Mouse (Mus musculus): ENCODE measurements around the gene Gm9639. TPM values are rescaled to one million over a fixed set of nuclear protein-coding genes. Genes with fewer than 3 reads are reported as not detected.
"Not testable (repeated sequence)": the region's sequence is repeated elsewhere in the genome, so short reads cannot be mapped to it uniquely, and the experiment has no call there.

The Gm9639 gene
- not detected in 2 replicates for polyA plus RNA-seq (2015; fragmentation: Nextera tagmentation; extraction: Ambion mirVana)

DNA sequence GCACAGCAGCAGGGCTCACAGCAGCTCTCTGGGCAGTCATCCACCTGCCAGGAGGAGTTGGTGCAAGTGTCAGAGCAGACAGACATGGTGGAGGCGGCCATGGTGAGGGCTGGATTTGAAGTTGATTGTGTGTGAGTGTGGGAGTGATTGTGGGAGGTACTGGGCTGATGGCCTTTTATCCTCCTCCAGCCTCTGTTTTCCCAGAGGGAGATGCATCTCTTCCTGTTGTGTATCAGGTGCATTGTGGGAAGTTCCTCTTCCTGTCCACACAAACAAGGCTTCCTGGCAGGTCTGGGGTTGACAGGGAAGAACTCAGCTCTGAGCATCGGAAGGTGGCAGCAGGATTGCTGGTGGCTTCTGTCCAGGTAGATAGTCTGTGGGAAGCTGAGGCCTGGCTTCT, at the start of gene Gm9639:
TSS of gene Gm9639 (minus strand) at position 101 of the 400 bp plus-strand sequence.
- no peak within 1 kb of the TSS for H3K4me3 ChIP-seq
- H3K27ac ChIP-seq: no peak within 1 kb of the TSS
- no peaks in the 10 kb centered on the region for H3K27me3 ChIP-seq
- H3K36me3 ChIP-seq: no peaks in the 10 kb centered on the region
- H3K4me1 ChIP-seq: peaks cover 22% of the 10 kb centered on the region
- ATAC-seq (ENCODE audit: low FRiP score, low read depth): no peak
- WGBS: 53% methylated on average over 2 of the region's 2 CpGs
- no peak within 1 kb of the TSS for H3K9ac ChIP-seq
- H3K9me3 ChIP-seq: no peaks in the 10 kb centered on the region
- H3K4me2 ChIP-seq (replicated peaks): no peak within 1 kb of the TSS

DNA sequence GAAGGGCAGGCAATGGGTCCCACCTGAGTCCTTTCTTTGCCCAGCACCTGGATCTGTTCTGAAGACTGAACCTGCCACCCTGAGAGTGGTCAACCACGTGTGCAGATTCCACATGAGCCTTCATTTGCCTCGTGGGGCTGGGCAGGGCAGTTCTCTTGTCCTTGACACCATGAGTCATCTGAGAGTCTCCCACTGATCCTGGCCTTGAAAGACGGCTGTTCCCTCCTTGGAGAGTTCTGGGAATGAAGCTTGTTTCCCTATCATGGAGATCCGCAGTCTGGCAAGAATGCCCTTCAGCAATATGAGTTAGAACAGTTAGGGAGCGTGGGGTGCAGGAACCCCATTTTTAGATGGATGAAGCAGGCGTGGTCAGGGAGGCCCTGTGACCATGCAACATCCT, 44.1 kb upstream of the Gm9639 start:
- no peak for ATAC-seq (ENCODE audit: low FRiP score, low read depth)

DNA sequence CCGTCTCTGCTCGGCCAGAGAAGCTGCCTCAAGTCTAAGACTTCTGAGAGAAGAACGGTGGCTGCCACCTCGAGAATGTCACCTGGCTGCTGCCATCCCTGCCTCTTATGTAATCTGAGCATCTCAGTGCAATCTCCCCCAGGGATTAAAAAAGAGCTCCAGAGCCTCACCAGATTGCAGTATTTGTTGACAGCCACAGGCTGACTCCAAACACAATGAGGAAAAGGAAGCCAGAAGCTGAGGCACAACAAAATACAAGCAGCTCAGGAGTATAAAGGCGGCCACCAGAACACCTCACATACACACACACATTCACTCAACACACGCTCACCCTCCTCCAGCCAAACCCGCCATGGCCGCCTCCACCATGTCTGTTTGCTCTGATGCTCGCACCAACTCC, 40.8 kb upstream of the Gm9639 start, which contains the start of gene Krtap10-10:
TSS of gene Krtap10-10 (plus strand) at position 301 of the 400 bp plus-strand sequence.
- Histone ChIP-seq H3K9ac (no peak within 1 kb of the TSS), H3K4me3 (no peak within 1 kb of the TSS), H3K4me1 (no peaks in the 10 kb centered on the region), H3K9me3 (no peaks in the 10 kb centered on the region), H3K27ac (no peak within 1 kb of the TSS), H3K4me2 (replicated peaks) (no peak within 1 kb of the TSS), H3K36me3 (no peaks in the 10 kb centered on the region), H3K27me3 (no peaks in the 10 kb centered on the region)
- 67% methylated on average over 9 of the region's 9 CpGs for WGBS
- ATAC-seq (ENCODE audit: low FRiP score, low read depth): no peak

More for the DNA sequence above, 44.1 kb upstream of the Gm9639 start:
- H3K9me3 ChIP-seq: peaks cover 17% of the 10 kb centered on the region; the same call in 1 of the 2 replicates
- no peak overlapping the region for H3K9ac ChIP-seq
- H3K36me3 ChIP-seq: no peaks in the 10 kb centered on the region
- WGBS: 75% methylated on average over 6 of the region's 6 CpGs
- H3K4me3 ChIP-seq: no peak overlapping the region
- no peak overlapping the region for H3K4me2 ChIP-seq (replicated peaks)
- no peaks in the 10 kb centered on the region for H3K27me3 ChIP-seq
- H3K4me1 ChIP-seq: no peaks in the 10 kb centered on the region
- no peak overlapping the region for H3K27ac ChIP-seq

DNA sequence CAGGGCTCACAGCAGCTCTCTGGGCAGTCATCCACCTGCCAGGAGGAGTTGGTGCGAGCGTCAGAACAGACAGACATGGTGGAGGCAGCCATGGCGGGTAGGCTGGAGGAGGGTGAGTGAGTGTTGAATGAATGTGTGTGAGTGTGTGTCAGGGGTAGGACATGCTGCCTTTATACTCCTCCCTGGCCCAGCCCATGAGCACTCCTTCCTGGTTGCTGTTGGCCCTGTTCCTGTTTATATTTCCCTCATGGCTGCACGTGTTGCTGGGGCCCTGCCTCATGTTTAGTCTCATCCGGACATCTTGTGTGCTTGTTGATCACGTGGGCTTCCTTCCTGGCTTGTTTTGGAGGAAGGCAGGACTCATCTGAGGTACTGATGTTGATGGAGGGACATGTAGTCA, 32.1 kb upstream of the Gm9639 start, which contains the start of gene Krtap10-4:
TSS of gene Krtap10-4 (minus strand) at position 145 of the 400 bp plus-strand sequence.
- Histone ChIP-seq H3K4me2 (replicated peaks) (no peak within 1 kb of the TSS), H3K9me3 (0 out of 2 replicates have a peak, but pooled peaks cover 7% of the 10 kb centered on the region), H3K4me1 (no peaks in the 10 kb centered on the region), H3K27me3 (no peaks in the 10 kb centered on the region), H3K9ac (no peak within 1 kb of the TSS), H3K4me3 (no peak within 1 kb of the TSS), H3K36me3 (no peaks in the 10 kb centered on the region), H3K27ac (no peak within 1 kb of the TSS)
- WGBS: 72% methylated on average over 6 of the region's 6 CpGs
- ATAC-seq (ENCODE audit: low FRiP score, low read depth): no peak

DNA sequence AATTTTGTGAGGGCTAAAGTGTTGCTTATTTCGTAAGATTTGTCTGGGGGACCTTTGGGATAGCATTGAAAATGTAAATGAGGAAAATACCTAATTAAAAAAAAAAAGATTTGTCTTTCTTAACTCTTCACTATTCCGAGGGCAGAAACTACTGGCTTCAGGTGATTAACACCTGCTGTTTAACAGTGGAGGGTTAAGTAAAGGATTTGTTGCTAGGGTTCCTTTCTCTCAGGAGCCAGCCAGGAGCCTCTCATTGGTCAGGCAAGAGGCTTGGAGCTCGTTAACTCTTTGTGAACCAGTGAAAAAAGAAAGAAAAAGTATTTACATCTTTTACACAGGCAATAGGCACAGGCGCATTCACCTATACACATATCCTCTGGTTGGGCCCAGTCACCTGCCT, 24.3 kb upstream of the Gm9639 start:
- Histone ChIP-seq H3K36me3 (no peaks in the 10 kb centered on the region), H3K9me3 (0 out of 2 replicates have a peak, but pooled peaks cover 7% of the 10 kb centered on the region), H3K27me3 (no peaks in the 10 kb centered on the region), H3K4me2 (replicated peaks) (no peak overlapping the region), H3K27ac (no peak overlapping the region), H3K9ac (no peak overlapping the region), H3K4me1 (no peaks in the 10 kb centered on the region), H3K4me3 (no peak overlapping the region)
- WGBS: 30% methylated on average over 4 of the region's 4 CpGs
- no peak for ATAC-seq (ENCODE audit: low FRiP score, low read depth)

DNA sequence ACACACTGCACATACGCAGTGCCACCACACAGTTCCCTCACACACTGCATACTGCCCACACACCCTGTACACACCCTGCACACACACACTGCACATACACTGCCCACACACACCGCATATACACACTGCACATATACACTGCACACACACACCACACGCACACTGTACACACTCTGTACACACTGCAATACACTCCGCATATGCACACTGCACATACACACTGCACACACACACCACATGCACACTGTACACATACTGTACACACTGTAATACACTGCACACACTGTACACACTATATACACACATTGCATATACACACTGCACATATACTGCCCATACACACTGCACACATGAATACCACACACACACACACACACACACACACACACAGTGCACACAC, 23.6 kb upstream of the Gm9639 start:
- no peak overlapping the region for H3K9ac ChIP-seq
- no peaks in the 10 kb centered on the region for H3K4me1 ChIP-seq
- 0 out of 2 replicates have a peak, but pooled peaks cover 2% of the 10 kb centered on the region for H3K9me3 ChIP-seq
- ATAC-seq (ENCODE audit: low FRiP score, low read depth): no peak
- no peak overlapping the region for H3K4me3 ChIP-seq
- no peak overlapping the region for H3K27ac ChIP-seq
- WGBS: 95% methylated on average over 4 of the region's 4 CpGs
- no peak overlapping the region for H3K4me2 ChIP-seq (replicated peaks)
- H3K27me3 ChIP-seq: no peaks in the 10 kb centered on the region
- no peaks in the 10 kb centered on the region for H3K36me3 ChIP-seq

DNA sequence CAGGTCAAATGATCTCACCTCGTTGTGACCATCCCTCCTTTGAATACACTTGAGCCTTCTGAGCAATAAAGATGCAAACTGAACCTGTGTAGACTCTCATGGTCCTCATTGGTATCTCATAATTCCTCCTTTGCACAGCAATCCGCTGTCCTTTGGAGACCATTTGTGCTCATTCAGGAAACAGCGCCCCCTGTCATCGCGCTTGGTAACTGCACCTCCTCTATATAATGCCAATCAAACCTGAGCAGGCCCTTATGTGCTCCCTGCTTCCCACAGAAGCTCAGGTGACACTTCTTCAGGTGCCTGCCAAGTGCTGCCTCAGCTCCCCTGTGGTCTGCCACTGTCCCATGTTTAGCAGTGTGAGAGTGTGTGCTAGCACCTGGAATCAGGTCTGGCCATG, 20.6 kb upstream of the Gm9639 start:
- Histone ChIP-seq H3K4me2 (replicated peaks) (no peak overlapping the region), H3K4me1 (no peaks in the 10 kb centered on the region), H3K27ac (no peak overlapping the region), H3K27me3 (no peaks in the 10 kb centered on the region), H3K4me3 (no peak overlapping the region), H3K9ac (no peak overlapping the region), H3K36me3 (no peaks in the 10 kb centered on the region), H3K9me3 (no peaks in the 10 kb centered on the region)
- ATAC-seq (ENCODE audit: low FRiP score, low read depth): no peak
- WGBS: 25% methylated on average over 5 of the region's 5 CpGs

DNA sequence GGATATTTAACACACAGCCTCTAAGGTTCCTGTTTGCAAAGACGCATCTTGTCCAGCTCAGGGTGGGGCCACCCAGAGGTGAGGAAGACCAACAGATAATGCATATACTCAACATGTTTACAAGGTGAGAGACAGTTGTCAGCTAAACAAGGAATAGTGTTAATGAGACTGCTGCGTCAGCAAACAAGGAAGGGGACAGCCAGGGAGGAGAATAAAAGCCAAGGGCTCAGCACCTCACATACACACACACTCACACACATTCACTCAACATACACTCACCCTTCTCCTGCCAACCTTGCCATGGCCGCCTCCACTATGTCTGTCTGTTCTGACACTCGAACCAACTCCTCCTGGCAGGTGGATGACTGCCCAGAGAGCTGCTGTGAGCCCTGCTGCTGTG, 19.5 kb upstream of the Gm9639 start, which contains the start of gene Gm2696:
TSS of gene Gm2696 (plus strand) at position 301 of the 400 bp plus-strand sequence.
- H3K9ac ChIP-seq: no peak within 1 kb of the TSS
- no peak within 1 kb of the TSS for H3K4me3 ChIP-seq
- no peak for ATAC-seq (ENCODE audit: low FRiP score, low read depth)
- no peaks in the 10 kb centered on the region for H3K4me1 ChIP-seq
- H3K36me3 ChIP-seq: no peaks in the 10 kb centered on the region
- H3K9me3 ChIP-seq: 0 out of 2 replicates have a peak, but pooled peaks cover 8% of the 10 kb centered on the region
- 58% methylated on average over 4 of the region's 4 CpGs for WGBS
- no peaks in the 10 kb centered on the region for H3K27me3 ChIP-seq
- no peak within 1 kb of the TSS for H3K4me2 ChIP-seq (replicated peaks)
- no peak within 1 kb of the TSS for H3K27ac ChIP-seq

DNA sequence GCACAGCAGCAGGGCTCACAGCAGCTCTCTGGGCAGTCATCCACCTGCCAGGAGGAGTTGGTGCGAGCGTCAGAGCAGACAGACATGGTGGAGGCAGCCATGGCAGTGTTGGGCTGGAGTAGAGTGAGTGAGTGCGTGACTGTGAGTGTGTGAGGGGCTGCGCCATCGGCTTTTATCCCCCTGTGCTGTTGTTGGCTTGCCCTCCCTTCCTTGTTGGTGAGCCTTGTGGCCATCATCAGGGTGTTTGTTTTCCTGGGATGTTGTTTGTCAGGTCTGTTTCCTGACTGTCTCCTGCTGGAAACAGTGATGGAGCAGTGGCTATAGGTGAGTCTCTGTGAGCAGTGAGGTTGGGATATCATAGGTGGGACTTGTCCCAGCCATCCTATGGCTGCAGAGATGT, 16.9 kb upstream of the Gm9639 start, which contains the start of gene Gm9507:
TSS of gene Gm9507 (minus strand) at position 101 of the 400 bp plus-strand sequence.
- H3K4me3 ChIP-seq: no peak within 1 kb of the TSS
- H3K9ac ChIP-seq: no peak within 1 kb of the TSS
- 63% methylated on average over 5 of the region's 5 CpGs for WGBS
- no peaks in the 10 kb centered on the region for H3K4me1 ChIP-seq
- H3K27ac ChIP-seq: no peak within 1 kb of the TSS
- H3K9me3 ChIP-seq: peaks cover 8% of the 10 kb centered on the region; the same call in 1 of the 2 replicates
- H3K4me2 ChIP-seq (replicated peaks): no peak within 1 kb of the TSS
- H3K36me3 ChIP-seq: no peaks in the 10 kb centered on the region
- no peak for ATAC-seq (ENCODE audit: low FRiP score, low read depth)
- no peaks in the 10 kb centered on the region for H3K27me3 ChIP-seq

DNA sequence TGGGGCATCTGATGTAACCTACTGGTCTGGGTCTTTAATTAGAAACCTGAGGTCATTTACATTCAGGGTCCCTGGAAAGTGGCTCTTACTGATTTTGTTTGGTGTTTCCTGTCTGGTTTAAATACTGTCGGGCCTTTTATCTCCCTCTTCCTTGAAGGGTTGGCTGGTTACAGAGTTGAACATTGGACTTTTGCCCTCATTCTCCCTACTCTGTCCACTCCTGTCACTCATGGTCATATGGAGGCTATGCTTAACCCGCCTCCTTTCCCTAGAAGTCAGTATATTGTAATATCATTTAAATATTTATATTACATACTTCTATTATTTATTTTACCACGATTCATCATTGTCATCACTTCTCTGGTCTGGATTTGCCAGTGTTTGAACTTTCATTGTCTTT, 9.2 kb upstream of the Gm9639 start:
- H3K9ac ChIP-seq: no peak overlapping the region
- no peak overlapping the region for H3K4me3 ChIP-seq
- H3K4me2 ChIP-seq (replicated peaks): no peak overlapping the region
- H3K9me3 ChIP-seq: no peaks in the 10 kb centered on the region; the same call in 1 of the 2 replicates
- H3K36me3 ChIP-seq: no peaks in the 10 kb centered on the region
- no peaks in the 10 kb centered on the region for H3K27me3 ChIP-seq
- peaks cover 2% of the 10 kb centered on the region; the same call in 1 of the 2 replicates for H3K4me1 ChIP-seq
- no peak for ATAC-seq (ENCODE audit: low FRiP score, low read depth)
- H3K27ac ChIP-seq: no peak overlapping the region
- 72% methylated on average over 3 of the region's 3 CpGs for WGBS

DNA sequence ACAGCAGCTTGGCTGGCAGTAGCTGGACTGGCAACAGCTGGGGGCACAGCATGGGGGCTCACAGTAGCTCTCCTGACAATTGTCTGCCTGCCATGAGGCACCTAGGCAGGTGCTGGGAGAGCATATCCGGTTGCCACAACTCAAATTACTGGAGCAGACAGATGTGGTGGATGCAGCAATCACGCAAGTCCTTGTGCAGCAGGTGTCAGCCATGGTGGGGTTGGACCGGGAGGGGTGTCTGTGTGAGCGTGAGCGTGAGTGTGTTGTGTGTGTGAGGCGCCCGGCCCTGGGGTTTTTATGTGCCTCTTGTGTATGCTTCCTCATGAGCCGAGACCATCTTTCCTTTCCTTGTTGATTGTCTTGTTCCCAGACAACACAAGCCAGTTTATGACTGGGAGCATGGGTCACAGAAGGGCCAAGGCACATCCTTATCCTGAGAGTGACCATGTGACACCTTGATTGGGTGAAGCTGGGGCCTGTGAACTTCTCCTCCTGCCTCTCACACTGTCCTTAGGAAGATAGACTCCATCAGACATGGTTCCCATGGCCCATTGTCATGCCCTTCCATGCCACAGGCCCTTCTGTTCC, 4.1 kb upstream of the Gm9639 start, which contains the start of gene Gm19668:
TSS of gene Gm19668 (minus strand) at position 213 of the 588 bp plus-strand sequence.
- Histone ChIP-seq H3K4me2 (replicated peaks) (no peak within 1 kb of the TSS), H3K36me3 (no peaks in the 10 kb centered on the region), H3K4me1 (peaks cover 18% of the 10 kb centered on the region), H3K27me3 (no peaks in the 10 kb centered on the region), H3K27ac (no peak within 1 kb of the TSS), H3K9ac (no peak within 1 kb of the TSS), H3K4me3 (no peak within 1 kb of the TSS), H3K9me3 (no peaks in the 10 kb centered on the region)
- 45% methylated on average over 8 of the region's 8 CpGs for WGBS
- peak; percentile 59; the same call in 1 of the 2 replicates for ATAC-seq (ENCODE audit: low FRiP score, low read depth)

DNA sequence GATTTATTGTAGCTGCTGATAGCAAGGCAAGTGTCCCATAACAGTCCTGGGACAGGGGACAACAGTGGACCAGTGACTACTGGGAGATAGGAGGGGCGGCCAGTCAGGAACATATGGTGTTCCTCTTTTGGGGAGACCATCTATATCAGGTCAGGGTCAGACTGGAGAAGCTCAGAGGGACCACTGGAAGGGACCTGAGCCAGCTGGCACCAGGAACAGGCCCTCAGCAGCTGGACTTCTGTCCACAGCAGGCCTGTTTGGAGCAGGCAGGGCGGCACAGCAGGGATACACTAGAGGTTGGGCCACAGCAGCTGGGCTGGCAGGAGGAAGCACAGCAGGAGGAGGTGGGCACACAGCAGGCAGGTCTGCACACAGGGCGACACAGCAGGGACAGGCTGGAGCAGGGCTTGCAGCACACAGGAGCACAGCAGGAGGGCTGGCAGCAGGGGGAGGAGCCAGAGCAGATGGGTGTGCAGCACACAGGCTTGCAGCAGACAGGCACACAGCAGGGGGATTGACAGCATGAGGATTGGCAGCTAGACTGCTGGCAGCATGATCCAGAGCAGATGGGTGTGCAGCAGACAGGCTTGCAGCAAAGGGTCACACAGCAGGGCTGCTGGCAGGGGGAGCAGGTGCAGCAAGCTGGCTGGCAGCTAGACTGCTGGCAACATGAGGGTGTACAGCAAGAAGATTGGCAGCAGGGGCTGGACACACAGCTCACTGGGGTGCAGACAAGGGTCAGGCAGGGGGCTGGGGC, 3.5 kb upstream of the Gm9639 start:
- not testable (repeated sequence) for ATAC-seq (ENCODE audit: low FRiP score, low read depth); H3K4me2 ChIP-seq (replicated peaks); H3K27ac ChIP-seq; H3K4me3 ChIP-seq; H3K9ac ChIP-seq; H3K36me3 ChIP-seq; H3K9me3 ChIP-seq; H3K27me3 ChIP-seq
- WGBS: 28% methylated on average over 3 of the region's 3 CpGs
- peaks cover 22% of the 10 kb centered on the region for H3K4me1 ChIP-seq
